Mouse (Mus musculus): ENCODE measurements around the gene Adamtsl3. TPM values are rescaled to one million over a fixed set of nuclear protein-coding genes. Genes with fewer than 3 reads are reported as not detected.
A peak's percentile ranks its signal among the peaks of the same experiment; 100 is the strongest.

Adamtsl3 gene
- polyA plus RNA-seq, 1 experiment from 2014 or later = 0.43 TPM

DNA sequence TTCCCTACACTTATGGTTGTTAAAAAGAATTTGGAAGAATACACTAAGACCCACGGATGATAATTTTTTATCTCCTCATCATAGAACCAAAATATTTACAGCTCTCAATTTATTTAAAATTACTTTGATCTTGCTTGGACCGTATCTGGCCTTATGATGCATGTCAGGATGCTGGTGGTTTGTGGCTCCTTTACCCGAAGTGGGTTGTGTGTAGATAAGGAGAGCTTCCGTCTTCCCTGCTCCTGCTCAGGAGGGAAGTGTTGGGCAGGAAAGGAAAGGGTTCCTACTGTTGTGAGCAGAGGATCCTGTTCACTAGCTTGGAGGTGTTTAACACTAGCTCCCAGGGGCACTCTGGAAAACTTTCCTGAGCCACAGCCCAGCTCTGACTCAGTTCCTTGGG lies 94.0 kb downstream of the Adamtsl3 start:
- Histone ChIP-seq H3K9ac (no peak overlapping the region), H3K4me2 (no peak overlapping the region), H3K4me1 (replicated peaks) (no peaks in the 10 kb centered on the region), H3K4me3 (no peak overlapping the region), H3K36me3 (no peaks in the 10 kb centered on the region), H3K27me3 (no peaks in the 10 kb centered on the region), H3K27ac (no peak overlapping the region), H3K9me3 (no peaks in the 10 kb centered on the region)
- ATAC-seq (ENCODE audit: low FRiP score) = no peak
- 82% methylated on average over 4 of the region's 4 CpGs for WGBS

DNA sequence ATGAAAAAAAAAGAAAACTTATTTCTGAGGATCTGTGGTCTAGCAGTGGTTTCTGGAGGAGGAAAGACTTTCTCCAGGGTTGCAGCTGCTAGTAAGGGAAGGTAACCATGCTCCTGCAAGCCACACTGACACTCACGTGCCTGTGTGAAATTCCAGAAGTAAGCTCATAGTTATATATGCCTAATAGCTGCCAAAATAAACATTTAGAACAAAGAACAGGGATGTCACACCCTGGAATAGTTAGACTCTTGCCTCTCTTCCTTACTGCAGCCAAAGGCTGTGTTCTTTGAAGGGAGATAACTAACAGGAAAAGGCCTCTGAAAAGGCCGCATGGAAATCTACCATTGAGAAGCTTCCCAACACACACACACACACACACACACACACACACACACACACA lies 96.1 kb downstream of the Adamtsl3 start:
- H3K9ac ChIP-seq = no peak overlapping the region
- ATAC-seq (ENCODE audit: low FRiP score) = no peak
- 70% methylated on average over 2 of the region's 2 CpGs for WGBS
- no peaks in the 10 kb centered on the region for H3K9me3 ChIP-seq
- no peaks in the 10 kb centered on the region for H3K27me3 ChIP-seq
- no peak overlapping the region for H3K27ac ChIP-seq
- no peak overlapping the region for H3K4me3 ChIP-seq
- H3K4me2 ChIP-seq = no peak overlapping the region
- H3K36me3 ChIP-seq = no peaks in the 10 kb centered on the region
- H3K4me1 ChIP-seq (replicated peaks) = no peaks in the 10 kb centered on the region

DNA sequence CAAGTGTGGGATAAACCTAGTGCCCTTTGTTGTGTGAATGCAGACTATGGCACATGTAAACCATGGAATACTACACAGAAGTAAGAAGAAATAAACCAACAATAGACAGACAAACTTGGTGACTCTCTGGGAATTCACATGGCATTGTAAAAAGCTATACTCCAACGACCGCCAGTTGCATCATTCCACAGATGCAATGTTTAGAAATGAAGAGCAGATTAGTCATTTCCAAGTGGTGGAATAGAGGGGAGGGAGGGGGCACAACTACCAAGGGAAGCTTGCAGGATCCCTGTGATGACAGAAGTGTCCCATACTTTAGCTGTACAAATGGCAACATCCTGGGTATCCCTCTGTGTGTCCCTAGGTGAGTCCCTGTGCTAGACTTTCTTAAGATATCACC lies 97.7 kb downstream of the Adamtsl3 start:
- no peak overlapping the region for H3K27ac ChIP-seq
- no peak for ATAC-seq (ENCODE audit: low FRiP score)
- H3K9me3 ChIP-seq = no peaks in the 10 kb centered on the region
- WGBS = 91% methylated on average over 2 of the region's 2 CpGs
- no peaks in the 10 kb centered on the region for H3K27me3 ChIP-seq
- H3K36me3 ChIP-seq = no peaks in the 10 kb centered on the region
- no peak overlapping the region for H3K4me3 ChIP-seq
- H3K4me2 ChIP-seq = no peak overlapping the region
- no peaks in the 10 kb centered on the region for H3K4me1 ChIP-seq (replicated peaks)
- H3K9ac ChIP-seq = no peak overlapping the region

DNA sequence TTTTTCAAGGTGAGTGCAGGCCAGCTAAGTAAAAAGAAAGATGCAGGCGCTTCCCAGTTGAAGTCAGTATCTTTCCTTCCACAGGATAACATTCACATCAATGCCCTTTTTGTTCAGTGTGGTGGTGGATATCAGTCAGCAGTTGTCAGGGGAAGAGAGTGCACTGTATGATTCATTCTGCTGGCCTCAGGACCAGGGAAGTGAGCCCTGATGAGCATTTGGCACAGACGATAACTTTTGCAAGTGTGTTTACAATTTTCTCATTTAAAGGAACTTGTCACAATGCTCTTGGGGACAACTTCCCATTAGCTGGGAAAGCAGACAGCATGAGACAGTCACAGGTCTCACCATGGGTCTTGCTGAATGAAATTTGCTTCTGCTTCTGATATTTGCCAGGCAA lies 122.9 kb downstream of the Adamtsl3 start:
- no peak for ATAC-seq (ENCODE audit: low FRiP score)
- WGBS = 86% methylated on average over 2 of the region's 2 CpGs

DNA sequence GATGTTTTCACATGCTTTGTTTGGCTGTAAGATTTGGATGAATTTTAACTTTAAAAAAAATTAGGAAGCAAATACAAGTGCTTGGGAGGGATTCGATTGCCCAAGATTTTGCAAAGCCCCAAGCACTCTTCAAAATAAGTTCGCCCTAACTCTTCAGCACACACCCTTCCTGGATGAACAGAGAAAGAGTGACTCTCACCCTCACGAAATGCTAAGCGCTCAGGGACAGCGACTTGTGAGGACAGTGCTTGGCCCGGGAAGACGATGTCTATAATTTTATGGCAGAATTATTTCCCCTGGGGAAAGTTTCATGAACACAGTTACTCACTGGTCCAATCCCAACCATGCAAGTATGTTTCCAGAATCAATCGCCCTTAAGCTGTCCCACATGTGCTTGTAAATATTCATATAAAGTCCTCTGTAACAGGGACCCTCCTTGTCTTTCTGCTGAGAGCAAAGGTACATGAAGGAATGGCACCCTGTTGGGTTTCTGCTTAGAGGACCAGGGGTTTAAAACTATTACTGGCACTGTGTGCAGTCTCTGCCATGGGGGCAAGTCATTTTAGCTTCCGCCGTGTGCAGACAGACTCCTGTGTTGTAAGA lies 127.5 kb downstream of the Adamtsl3 start:
- H3K9me3 ChIP-seq = no peaks in the 10 kb centered on the region
- H3K4me3 ChIP-seq = no peak overlapping the region
- no peaks in the 10 kb centered on the region for H3K4me1 ChIP-seq (replicated peaks)
- H3K27ac ChIP-seq = no peak overlapping the region
- no peak overlapping the region for H3K4me2 ChIP-seq
- no peaks in the 10 kb centered on the region for H3K27me3 ChIP-seq
- H3K9ac ChIP-seq = no peak overlapping the region
- no peak for ATAC-seq (ENCODE audit: low FRiP score)
- WGBS = 90% methylated on average over 10 of the region's 10 CpGs
- no peaks in the 10 kb centered on the region for H3K36me3 ChIP-seq

More for the DNA sequence above, 122.9 kb downstream of the Adamtsl3 start:
- Histone ChIP-seq H3K4me3 (no peak overlapping the region), H3K36me3 (no peaks in the 10 kb centered on the region), H3K4me2 (no peak overlapping the region), H3K4me1 (replicated peaks) (no peaks in the 10 kb centered on the region), H3K9ac (no peak overlapping the region), H3K9me3 (no peaks in the 10 kb centered on the region), H3K27me3 (no peaks in the 10 kb centered on the region), H3K27ac (no peak overlapping the region)

DNA sequence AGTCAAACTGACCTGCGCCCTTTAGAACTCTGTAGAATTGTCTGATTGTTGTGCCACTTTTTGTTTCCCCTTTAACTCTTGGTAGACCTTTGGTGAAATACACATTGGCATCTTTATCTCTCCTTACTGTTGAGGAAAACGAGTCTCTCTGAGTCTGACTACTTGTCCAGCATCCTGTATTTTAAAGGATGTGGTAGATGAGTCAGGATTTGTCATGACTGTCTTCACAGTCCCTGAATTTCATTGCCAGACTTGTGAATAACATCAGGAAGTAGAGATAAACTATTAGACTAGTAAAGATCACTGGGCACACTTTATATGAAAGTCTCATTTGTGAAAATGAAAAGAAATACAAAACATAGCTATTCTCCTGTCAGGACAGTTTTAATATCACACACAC lies 128.9 kb downstream of the Adamtsl3 start:
- WGBS = 83% methylated on average over 2 of the region's 2 CpGs
- Histone ChIP-seq H3K4me2 (no peak overlapping the region), H3K4me1 (replicated peaks) (no peaks in the 10 kb centered on the region), H3K27ac (no peak overlapping the region), H3K9ac (no peak overlapping the region), H3K36me3 (no peaks in the 10 kb centered on the region), H3K27me3 (no peaks in the 10 kb centered on the region), H3K9me3 (no peaks in the 10 kb centered on the region), H3K4me3 (no peak overlapping the region)
- ATAC-seq (ENCODE audit: low FRiP score) = no peak

DNA sequence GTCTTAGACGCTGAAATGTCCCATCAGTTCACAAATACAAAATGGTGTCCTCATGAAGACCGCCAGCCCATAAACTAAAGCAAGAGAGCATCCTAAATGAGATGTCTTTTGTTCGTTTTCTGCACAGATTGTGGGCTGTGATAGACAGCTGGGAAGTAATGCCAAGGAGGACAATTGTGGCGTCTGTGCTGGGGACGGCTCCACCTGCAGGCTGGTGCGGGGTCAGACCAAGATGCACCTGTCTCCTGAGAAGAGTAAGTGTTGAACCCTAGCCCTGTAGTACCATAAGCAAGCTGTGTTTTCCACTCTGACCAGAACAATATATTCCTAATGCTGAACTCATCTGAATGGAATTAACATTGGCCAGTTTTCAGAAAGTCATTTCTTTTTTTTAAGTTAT lies 129.9 kb downstream of the Adamtsl3 start:
- Histone ChIP-seq H3K4me3 (no peak overlapping the region), H3K27ac (no peak overlapping the region), H3K4me2 (no peak overlapping the region), H3K4me1 (replicated peaks) (no peaks in the 10 kb centered on the region), H3K9ac (no peak overlapping the region), H3K9me3 (no peaks in the 10 kb centered on the region), H3K36me3 (no peaks in the 10 kb centered on the region), H3K27me3 (no peaks in the 10 kb centered on the region)
- whole genome bisulfite sequencing = 67% methylated on average over 6 of the region's 6 CpGs
- no peak for ATAC-seq (ENCODE audit: low FRiP score)

DNA sequence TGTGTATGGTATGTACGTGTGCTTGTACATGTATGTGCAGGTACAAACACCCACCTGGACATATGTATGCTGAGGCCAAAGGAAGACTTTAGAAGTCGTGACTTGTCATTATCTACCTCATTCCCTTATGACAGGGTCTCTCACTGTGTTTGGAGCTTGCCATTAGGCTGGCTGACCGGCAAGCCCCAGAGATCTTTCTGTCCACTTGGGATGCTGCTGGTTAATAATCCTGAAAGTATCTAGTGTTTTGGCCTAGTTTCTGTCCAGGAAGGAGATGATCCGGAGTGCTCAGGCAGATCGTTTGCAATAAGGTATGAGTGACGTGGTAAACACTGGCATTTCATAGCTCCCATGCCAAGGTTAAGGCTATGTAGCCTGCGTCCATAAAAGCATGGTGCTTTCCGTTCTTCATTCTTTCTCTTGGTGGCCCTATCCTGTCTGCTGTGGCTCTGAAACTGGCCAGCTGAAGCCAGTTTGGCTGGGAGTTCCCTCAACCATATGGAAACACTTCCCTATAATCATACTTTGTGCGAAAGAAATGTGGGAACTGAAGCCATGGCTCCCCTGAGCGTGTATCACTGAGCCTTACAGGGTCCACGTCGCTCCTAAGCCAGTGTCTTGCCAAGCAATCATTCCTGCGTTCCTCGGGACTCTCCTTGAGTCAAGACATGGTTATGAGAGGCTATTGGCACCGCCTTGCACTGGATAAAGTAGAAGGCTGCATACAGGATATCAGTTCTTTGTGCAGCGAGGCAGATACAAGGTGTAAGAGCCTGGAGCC lies 141.1 kb downstream of the Adamtsl3 start:
- Histone ChIP-seq H3K4me1 (replicated peaks) (no peaks in the 10 kb centered on the region; the same call in 1 of the 2 replicates), H3K4me3 (no peak overlapping the region), H3K9ac (no peak overlapping the region), H3K27me3 (no peaks in the 10 kb centered on the region), H3K9me3 (no peaks in the 10 kb centered on the region), H3K27ac (no peak overlapping the region), H3K4me2 (no peak overlapping the region), H3K36me3 (no peaks in the 10 kb centered on the region)
- WGBS = 92% methylated on average over 16 of the region's 16 CpGs
- ATAC-seq (ENCODE audit: low FRiP score) = no peak

DNA sequence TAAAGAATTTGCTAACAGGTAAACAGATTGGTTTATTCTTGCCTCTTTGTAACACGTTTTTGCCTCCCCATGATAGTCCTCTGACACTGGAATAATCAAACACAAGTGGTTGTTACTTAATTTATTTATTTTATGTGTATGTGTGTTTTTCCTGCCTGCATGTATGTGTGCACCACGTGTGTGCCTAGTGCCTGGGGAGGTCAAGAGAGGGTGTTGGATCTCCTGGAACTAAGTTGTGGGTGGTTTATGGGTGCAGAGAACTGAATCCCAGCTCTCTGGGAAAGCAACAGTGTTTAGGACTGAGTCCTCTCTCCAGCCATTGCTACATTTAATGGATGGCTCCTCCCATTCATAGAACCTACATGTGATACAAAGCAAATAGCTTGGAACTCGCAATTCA lies 143.0 kb downstream of the Adamtsl3 start:
- ATAC-seq (ENCODE audit: low FRiP score) = no peak
- WGBS = 81% methylated on average over 3 of the region's 3 CpGs
- no peaks in the 10 kb centered on the region; the same call in 1 of the 2 replicates for H3K4me1 ChIP-seq (replicated peaks)

DNA sequence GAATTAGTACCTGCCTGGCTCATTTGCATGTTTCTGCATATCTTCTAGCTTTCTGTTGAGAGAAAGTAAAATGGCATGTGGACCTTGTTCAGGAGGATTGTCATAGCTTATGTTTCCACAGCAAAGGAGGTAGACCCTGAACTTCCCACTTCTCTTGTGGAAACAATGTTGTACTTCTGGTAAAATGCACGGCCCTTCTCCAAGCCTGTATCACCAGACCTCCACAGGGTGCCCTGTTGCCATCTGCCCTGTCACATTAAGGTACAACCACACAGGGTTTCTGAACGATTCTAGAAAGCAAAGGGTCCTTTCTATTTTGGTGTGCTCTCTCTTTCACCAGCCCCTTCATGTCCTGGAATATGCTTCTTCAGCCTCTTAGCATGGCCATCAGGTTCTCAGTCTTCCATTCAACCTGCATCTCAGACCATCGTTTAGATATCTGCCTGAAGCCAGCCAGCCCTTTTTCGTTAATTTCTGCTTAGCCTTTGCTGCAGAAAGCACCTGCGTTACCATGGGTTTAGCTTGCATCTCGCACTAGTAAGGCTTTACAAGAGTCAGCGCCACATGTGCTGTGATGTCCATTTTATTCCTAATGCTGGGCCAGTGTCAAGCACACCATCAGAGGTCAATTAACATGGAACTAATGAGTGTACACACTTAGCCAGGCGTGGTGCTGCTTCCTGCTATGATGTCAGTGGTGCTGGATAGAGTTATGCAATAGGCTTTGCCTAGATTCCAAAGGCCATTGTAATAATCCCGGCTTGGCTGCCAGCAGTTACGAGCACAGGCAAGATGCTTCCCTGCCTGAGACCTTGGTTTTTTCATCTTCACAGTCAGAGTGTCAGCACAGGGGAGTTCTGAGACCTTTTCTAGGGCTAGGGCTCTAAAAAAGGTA lies 143.6 kb downstream of the Adamtsl3 start:
- Histone ChIP-seq H3K9ac (no peak overlapping the region), H3K27me3 (no peaks in the 10 kb centered on the region), H3K4me1 (replicated peaks) (no peaks in the 10 kb centered on the region; the same call in 1 of the 2 replicates), H3K4me3 (no peak overlapping the region), H3K4me2 (no peak overlapping the region), H3K27ac (no peak overlapping the region), H3K36me3 (no peaks in the 10 kb centered on the region), H3K9me3 (no peaks in the 10 kb centered on the region)
- WGBS = 77% methylated on average over 10 of the region's 10 CpGs
- no peak for ATAC-seq (ENCODE audit: low FRiP score)

More for the DNA sequence above, 143.0 kb downstream of the Adamtsl3 start:
- Histone ChIP-seq H3K9ac (no peak overlapping the region), H3K4me2 (no peak overlapping the region), H3K36me3 (no peaks in the 10 kb centered on the region), H3K27ac (no peak overlapping the region), H3K4me3 (no peak overlapping the region), H3K27me3 (no peaks in the 10 kb centered on the region), H3K9me3 (no peaks in the 10 kb centered on the region)

DNA sequence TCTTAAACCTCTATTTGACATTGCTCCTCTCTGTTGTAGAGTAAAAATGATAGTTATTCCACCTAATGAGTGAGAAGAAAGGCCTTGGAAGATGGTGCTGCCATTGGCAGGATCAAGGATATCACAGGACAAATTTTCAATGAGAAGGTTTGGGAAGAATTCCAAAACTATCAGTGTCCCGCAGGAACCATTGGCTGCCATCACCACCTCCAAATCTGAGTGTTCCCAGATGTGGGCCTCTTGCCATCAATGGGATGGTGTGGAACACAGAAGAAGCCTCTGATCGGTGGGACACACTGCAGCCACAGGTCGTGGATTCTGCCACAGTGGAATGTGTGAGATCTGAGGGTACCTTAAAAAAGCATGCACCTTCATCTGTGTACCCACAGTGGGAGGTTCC lies 147.9 kb downstream of the Adamtsl3 start:
- no peaks in the 10 kb centered on the region for H3K27me3 ChIP-seq
- H3K4me3 ChIP-seq = no peak overlapping the region
- no peak overlapping the region for H3K9ac ChIP-seq
- H3K9me3 ChIP-seq = no peaks in the 10 kb centered on the region
- no peaks in the 10 kb centered on the region for H3K36me3 ChIP-seq
- H3K27ac ChIP-seq = no peak overlapping the region
- no peak for ATAC-seq (ENCODE audit: low FRiP score)
- no peak overlapping the region for H3K4me2 ChIP-seq
- WGBS = 88% methylated on average over 3 of the region's 3 CpGs
- peaks cover 9% of the 10 kb centered on the region for H3K4me1 ChIP-seq (replicated peaks)

DNA sequence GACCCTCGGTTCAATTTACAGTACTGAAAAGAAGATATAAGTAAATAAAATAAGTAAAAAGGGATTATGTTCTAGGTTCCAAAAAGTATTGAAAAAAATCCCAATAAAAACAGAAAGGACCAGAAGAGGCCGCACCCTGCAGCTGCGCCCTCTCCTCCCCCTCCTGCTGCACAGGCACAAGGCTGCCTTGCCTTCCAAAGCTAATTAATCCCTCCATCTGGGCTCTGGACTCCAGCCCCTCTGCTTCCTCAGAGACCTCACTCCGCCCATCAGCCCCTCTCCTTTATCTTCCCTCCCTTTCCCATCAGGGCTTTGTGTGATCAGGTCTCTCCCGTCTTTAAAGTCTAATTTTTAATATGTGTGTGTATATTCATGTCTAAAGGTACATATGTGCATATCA lies 149.3 kb downstream of the Adamtsl3 start:
- ATAC-seq (ENCODE audit: low FRiP score) = peak; percentile 79
- H3K4me3 ChIP-seq = no peak overlapping the region
- 43% methylated on average over 5 of the region's 5 CpGs for WGBS
- no peaks in the 10 kb centered on the region for H3K36me3 ChIP-seq
- no peaks in the 10 kb centered on the region for H3K27me3 ChIP-seq
- no peak overlapping the region for H3K4me2 ChIP-seq
- H3K4me1 ChIP-seq (replicated peaks) = peaks cover 9% of the 10 kb centered on the region
- H3K9me3 ChIP-seq = no peaks in the 10 kb centered on the region
- H3K9ac ChIP-seq = no peak overlapping the region
- H3K27ac ChIP-seq = no peak overlapping the region
